In genomic region chr13:109822413-109823298, GRCm38 (mm10) we compare ENCODE assay signal across 8 mouse cellular contexts.
A peak's percentile ranks its signal among the peaks of the same experiment; 100 is the strongest.
DNase-seq lines count a peak whose midpoint lies in the region; ATAC-seq lines count a peak whose summit lies in the region.

No protein-coding gene starts in this region.

- H3K4me1 ChIP-seq in megakaryocyte, embryonic 14.5 days: peaks cover 56% of the 10 kb centered on the region

- intact Hi-C loops in gastrocnemius, postnatal 14 days (cut with DNase I; ENCODE audit: low total_unique reads): loop anchor here (2.0 kb wide), 1 partner anchor 80 kb away; no protein-coding TSS in a partner anchor

- H3K4me3 ChIP-seq in megakaryocyte, embryonic 14.5 days (replicated peaks): peak overlapping the region; percentile 90

- ATAC-seq in inflammation-experienced regulatory T-cells, adult 6 months: peak; percentile 95

- no peaks in the 10 kb centered on the region for H3K27me3 ChIP-seq in megakaryocyte, embryonic 14.5 days (replicated peaks)

- peak; percentile 76 to 81 for DNase-seq in adrenal gland, adult 18-20 months (ENCODE audit: low spot score in 2 of 2)
- DNase-seq in embryo, embryonic 10.5 days (ENCODE audit: low spot score): peak; percentile 97
- peak; percentile 92 for DNase-seq in gastrocnemius, postnatal 14 days
- peak; percentile 85 to 95 for DNase-seq in left cerebral cortex, adult 9 months (ENCODE audit: low spot score in 2 of 2)
- DNase-seq in right cerebral cortex, adult 2 months (ENCODE audit: low spot score in 2 of 2): peak; percentile 96 to 98
- DNase-seq in urinary bladder, postnatal 10 days (ENCODE audit: low spot score): peak; percentile 67

- no peaks in the 10 kb centered on the region for H3K9me3 ChIP-seq in megakaryocyte, embryonic 14.5 days

- H3K36me3 ChIP-seq in megakaryocyte, embryonic 14.5 days (replicated peaks; ENCODE audit: low read length): no peaks in the 10 kb centered on the region

Comparison
In these comparisons a context has a peak if more than half of its experiments do, and no peak if none do; other contexts are left out.
1. Peak in every context shown above with its lines: DNase-seq, ATAC-seq and H3K4me3 ChIP-seq.